Mouse (Mus musculus) gastrocnemius, adult 2 months (tissue): ENCODE measurements at regions not wholly inside any gene's neighbourhood (a gene's known extent, or its start where the extent isn't known, plus 50 kb on each side); places are given as distances from the start of the nearest gene placed in this dataset.
"Not testable (repeated sequence)": the region's sequence is repeated elsewhere in the genome, so short reads cannot be mapped to it uniquely, and the experiment has no call there.

Source experiments
- DNase-seq: peaks from one replicate; pipeline ENCODE4 v3.0.0; 2022
- H3K27ac ChIP-seq: fragments of 200-600 bp; 2 replicates; pipeline ENCODE4 v1.8.1; 2022; ENCODE audit warnings: mild to moderate bottlenecking
- H3K4me3 ChIP-seq: fragments of 200-600 bp; 2 replicates; pipeline ENCODE4 v1.8.1; 2022; ENCODE audit warnings: mild to moderate bottlenecking, moderate library complexity
- CTCF ChIP-seq: fragments of 200-600 bp; IDR thresholded peaks from 2 replicates; pipeline ENCODE4 v1.8.1; 2022; ENCODE audit warnings: antibody characterized with exemption, mild to moderate bottlenecking, moderate library complexity
- intact Hi-C: fragments of 180-260 bp; cut with DNase I; formaldehyde crosslinking; loops from one replicate; pipeline ENCODE4 v1.15.1; 2025

- H3K27ac ChIP-seq: no peak overlapping the region
- intact Hi-C loops: loop anchor here (5.0 kb wide), 1 partner anchor 168 kb away; no protein-coding TSS in a partner anchor
- no peak for DNase-seq
- no peak for TF ChIP-seq CTCF
- H3K4me3 ChIP-seq: no peak overlapping the region
Measured at GRCm38 (mm10) chr6:68370010-68370409, 834.4 kb upstream of the Tacstd2 start.

GRCm38 (mm10) chr6:68339846-68340245 lies 804.2 kb upstream of the Tacstd2 start:
- TF ChIP-seq CTCF: no peak
- intact Hi-C loops: no loop called here
- H3K4me3 ChIP-seq: no peak overlapping the region
- DNase-seq: no peak
- H3K27ac ChIP-seq: no peak overlapping the region

GRCm38 (mm10) chr6:68339205-68339604 lies 803.6 kb upstream of the Tacstd2 start:
- intact Hi-C loops, H3K4me3 ChIP-seq, H3K27ac ChIP-seq, DNase-seq: not testable (repeated sequence)

GRCm38 (mm10) chr6:68311409-68311808 lies 775.8 kb upstream of the Tacstd2 start:
- intact Hi-C loops: loop anchor here (10.0 kb wide), 1 partner anchor 147 kb away; no protein-coding TSS in a partner anchor
- no peak for TF ChIP-seq CTCF
- Histone ChIP-seq H3K27ac (no peak overlapping the region), H3K4me3 (no peak overlapping the region)
- no peak for DNase-seq

GRCm38 (mm10) chr6:68302133-68302532 lies 766.5 kb upstream of the Tacstd2 start:
- TF ChIP-seq CTCF: no peak
- intact Hi-C loops: no loop called here
- no peak for DNase-seq

GRCm38 (mm10) chr6:68256725-68257124 lies 721.1 kb upstream of the Tacstd2 start:
- H3K27ac ChIP-seq: no peak overlapping the region
- intact Hi-C loops: no loop called here
- no peak for TF ChIP-seq CTCF
- no peak overlapping the region for H3K4me3 ChIP-seq
- no peak for DNase-seq

More at GRCm38 (mm10) chr6:68302133-68302532, 766.5 kb upstream of the Tacstd2 start:
- Histone ChIP-seq H3K4me3 (no peak overlapping the region), H3K27ac (no peak overlapping the region)

- no peak for DNase-seq
- intact Hi-C loops: no loop called here
- no peak overlapping the region for H3K27ac ChIP-seq
- TF ChIP-seq CTCF: no peak
- no peak overlapping the region for H3K4me3 ChIP-seq
Measured at GRCm38 (mm10) chr6:68256151-68256550, 720.6 kb upstream of the Tacstd2 start.

- intact Hi-C loops: no loop called here
- no peak for TF ChIP-seq CTCF
- Histone ChIP-seq H3K27ac (no peak overlapping the region), H3K4me3 (no peak overlapping the region)
- DNase-seq: no peak
Measured at GRCm38 (mm10) chr6:68252730-68253129, 717.1 kb upstream of the Tacstd2 start.

- H3K27ac ChIP-seq, intact Hi-C loops, DNase-seq, H3K4me3 ChIP-seq: not testable (repeated sequence)
Measured at GRCm38 (mm10) chr6:68251320-68251719, 715.7 kb upstream of the Tacstd2 start.

GRCm38 (mm10) chr6:68250392-68250791 lies 714.8 kb upstream of the Tacstd2 start:
- intact Hi-C loops, H3K4me3 ChIP-seq: not testable (repeated sequence)

GRCm38 (mm10) chr6:68249259-68249658 lies 713.7 kb upstream of the Tacstd2 start:
- H3K27ac ChIP-seq, H3K4me3 ChIP-seq, intact Hi-C loops, DNase-seq: not testable (repeated sequence)

More at GRCm38 (mm10) chr6:68250392-68250791, 714.8 kb upstream of the Tacstd2 start:
- not testable (repeated sequence) for DNase-seq, H3K27ac ChIP-seq

GRCm38 (mm10) chr6:68248018-68248533 lies 712.5 kb upstream of the Tacstd2 start:
- intact Hi-C loops, H3K27ac ChIP-seq, DNase-seq, H3K4me3 ChIP-seq: not testable (repeated sequence)

GRCm38 (mm10) chr6:68242749-68243148 lies 707.2 kb upstream of the Tacstd2 start:
- intact Hi-C loops, DNase-seq, H3K27ac ChIP-seq, H3K4me3 ChIP-seq: not testable (repeated sequence)

- TF ChIP-seq CTCF: no peak
- no peak overlapping the region for H3K27ac ChIP-seq
- DNase-seq: no peak
- H3K4me3 ChIP-seq: no peak overlapping the region
- intact Hi-C loops: no loop called here
Measured at GRCm38 (mm10) chr6:68219685-68220084, 684.1 kb upstream of the Tacstd2 start.
